Mouse (Mus musculus): ENCODE data around the gene Shisal2a.
"Not testable (repeated sequence)": the region's sequence is repeated elsewhere in the genome, so short reads cannot be mapped to it uniquely, and the experiment has no call there.

Shisal2a gene

DNA sequence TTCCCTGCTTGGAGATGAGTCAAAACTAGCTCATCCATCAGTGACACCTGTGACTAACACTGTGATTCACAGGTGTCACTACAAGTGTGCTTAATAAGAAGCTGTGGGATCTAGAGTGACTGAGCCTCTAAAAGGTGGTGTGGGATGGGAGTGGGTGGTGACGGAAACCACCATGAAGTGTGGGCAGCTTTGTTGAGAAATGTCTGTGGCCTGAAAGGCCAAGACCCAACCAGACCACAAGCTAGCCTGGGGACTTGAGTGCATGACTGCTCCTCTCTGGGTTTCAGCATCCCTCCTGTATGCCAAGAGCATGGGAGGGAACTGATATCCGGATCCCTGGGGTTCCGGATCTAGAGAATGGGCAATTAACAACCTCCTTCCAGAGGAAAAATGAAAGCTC, 11.7 kb downstream of the Shisal2a start:
- no peak for DNase-seq

DNA sequence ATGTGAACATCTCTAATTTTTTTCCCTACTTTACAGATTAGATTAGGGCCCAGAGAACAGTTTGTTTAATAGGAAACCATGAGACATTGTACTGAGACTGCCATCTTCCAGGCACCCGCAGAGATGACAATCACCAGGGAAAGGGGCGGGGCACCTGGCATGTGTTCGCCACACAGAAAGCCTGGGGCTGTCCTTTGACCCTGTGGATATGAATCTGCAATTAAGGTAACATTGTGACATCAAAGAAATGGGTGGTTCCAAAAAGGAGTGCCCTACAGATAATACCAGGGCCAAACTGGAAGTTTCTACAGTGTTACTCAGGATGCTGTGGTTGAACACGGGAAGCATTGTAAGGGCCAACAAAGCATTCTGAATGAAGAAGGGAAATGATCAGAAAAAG, 12.7 kb downstream of the Shisal2a start:
- no peak for DNase-seq

DNA sequence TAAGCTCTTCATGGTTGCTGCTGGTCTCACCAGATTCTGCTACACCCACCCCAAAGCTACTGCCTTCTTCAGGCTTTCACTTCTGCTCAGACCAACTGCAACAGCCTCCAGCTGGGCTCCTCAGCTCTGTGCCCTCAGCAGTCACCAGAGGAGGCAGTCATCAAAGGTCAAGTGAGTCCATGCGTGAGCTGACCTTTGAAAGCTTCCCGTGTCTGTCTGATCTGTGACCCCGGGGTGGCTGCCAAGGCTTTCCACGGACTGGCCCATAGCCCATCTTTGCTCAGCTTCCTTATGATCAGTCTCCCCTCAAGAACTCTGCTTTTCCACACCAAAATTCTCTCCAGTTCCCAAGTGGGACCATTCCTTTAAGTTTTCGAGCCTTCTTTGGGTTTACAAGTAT, 13.9 kb downstream of the Shisal2a start:
- DNase-seq: no peak

GRCm38 (mm10) chr4:108364111-108364476, 19.1 kb downstream of the Shisal2a start:
- no peak for DNase-seq

- no peak for DNase-seq
Measured at GRCm38 (mm10) chr4:108363355-108364110, 19.6 kb downstream of the Shisal2a start.

DNA sequence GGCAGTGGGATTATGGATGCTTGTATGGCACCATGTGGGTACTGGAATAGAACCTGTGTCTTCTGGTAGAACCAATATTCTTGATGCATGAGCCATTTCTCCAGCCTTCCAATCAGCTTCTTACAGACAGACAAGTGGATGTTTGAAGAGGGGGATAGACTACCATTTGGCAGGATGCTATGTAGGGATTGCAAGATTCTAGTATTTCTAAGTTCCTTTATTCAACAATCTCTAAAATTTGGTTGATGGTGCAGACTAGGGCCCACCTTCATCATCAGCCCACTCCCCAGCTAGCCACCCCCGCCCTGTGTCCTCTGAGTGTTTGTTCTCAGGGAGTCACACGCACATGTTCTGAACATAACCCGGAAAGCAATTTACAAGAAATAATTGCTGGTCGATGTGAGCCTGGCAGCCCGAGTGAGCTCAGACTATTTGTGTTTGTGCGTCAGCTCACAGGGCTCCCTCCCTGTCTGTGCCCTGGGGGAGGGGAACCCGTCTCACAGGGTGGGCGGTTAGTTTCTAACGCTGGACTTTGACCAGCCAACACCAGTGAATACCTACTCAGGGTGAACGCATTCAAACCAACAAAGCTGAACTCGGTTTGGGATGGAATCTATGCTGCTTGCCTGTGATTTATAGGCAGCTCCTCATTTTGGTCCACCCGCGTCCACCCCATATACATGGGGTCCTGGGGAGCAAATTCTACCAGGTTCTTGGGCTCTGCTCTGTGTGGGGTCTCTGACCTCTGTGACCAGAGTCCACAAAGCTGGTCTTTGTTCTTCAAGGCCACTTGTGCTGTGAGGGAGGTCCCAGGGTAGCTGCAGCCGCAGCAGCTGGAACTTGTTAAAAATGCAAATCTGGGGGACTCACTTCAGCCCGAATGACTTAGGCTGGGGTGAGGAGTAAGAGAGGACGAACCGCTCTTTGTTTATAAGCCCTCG, 20.6 kb downstream of the Shisal2a start:
- DNase-seq: no peak

GRCm38 (mm10) chr4:108360136-108361055, 22.8 kb downstream of the Shisal2a start:
- no peak for DNase-seq

DNA sequence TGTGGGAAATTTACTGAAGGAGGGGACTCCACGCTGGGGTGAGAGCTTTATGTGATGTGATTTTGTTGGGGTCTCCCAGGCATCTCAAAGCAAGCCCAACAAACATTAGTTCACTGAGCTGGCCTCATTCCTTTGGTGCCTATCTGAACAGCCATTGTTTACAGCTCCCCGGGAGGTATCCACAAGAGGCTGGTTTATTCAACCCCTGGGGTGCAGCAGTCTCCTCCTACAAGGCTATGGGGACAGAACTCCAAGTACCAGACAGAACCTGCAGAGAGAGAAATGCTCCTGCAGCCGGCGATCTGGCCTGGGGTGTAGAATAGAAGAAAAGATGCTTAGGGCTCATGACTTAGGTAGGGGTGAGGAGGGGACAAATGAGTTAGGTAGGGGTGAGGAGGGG, 24.7 kb downstream of the Shisal2a start:
- DNase-seq: no peak

DNA sequence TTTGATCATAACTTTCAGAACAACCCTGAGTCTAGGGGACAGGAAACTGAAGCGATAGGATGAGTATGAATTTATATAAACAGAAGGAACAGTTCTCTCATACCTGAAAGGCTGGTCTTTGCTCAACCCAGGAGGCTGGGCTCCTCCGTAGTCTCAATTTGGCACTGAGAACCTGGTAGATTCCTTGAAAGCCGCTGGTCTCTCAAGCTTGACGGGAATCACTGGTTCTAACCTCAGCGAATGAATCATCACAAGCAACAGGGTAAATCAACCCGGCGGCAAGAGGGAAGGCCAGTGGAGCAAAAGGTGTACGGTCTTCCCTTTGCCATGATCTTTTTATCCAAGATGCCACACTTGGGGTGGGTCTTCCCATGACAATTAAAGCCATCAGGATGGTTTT, 25.7 kb downstream of the Shisal2a start:
- no peak for DNase-seq

GRCm38 (mm10) chr4:108353591-108353990, 29.6 kb downstream of the Shisal2a start:
- DNase-seq: not testable (repeated sequence)

DNA sequence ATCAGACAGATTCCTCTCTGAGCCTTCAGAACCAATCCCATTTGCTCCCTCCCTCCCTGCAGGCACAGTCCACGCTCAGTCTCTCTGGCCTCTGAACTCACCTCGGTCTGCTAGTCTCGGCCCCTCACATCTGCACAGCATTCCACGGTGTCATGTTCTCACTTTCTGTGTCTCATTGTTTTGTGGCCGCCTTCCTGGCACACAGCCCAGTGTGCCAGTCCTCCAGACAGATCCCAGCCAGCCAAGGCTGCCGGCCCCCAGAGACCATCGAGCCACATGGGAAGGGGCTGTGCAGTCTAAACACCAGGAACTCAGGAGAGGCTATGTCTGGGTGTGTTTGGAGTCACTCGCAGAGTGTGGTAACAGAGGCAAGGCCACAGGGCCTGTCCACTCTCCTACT, 32.3 kb downstream of the Shisal2a start:
- no peak for DNase-seq

- no peak for DNase-seq
Measured at GRCm38 (mm10) chr4:108349836-108350547, 33.2 kb downstream of the Shisal2a start.

- DNase-seq: no peak
Measured at GRCm38 (mm10) chr4:108349064-108349463, 34.1 kb downstream of the Shisal2a start.

GRCm38 (mm10) chr4:108348256-108348875, 34.8 kb downstream of the Shisal2a start:
- DNase-seq: no peak

GRCm38 (mm10) chr4:108347111-108347510, 36.0 kb downstream of the Shisal2a start:
- DNase-seq: no peak

DNA sequence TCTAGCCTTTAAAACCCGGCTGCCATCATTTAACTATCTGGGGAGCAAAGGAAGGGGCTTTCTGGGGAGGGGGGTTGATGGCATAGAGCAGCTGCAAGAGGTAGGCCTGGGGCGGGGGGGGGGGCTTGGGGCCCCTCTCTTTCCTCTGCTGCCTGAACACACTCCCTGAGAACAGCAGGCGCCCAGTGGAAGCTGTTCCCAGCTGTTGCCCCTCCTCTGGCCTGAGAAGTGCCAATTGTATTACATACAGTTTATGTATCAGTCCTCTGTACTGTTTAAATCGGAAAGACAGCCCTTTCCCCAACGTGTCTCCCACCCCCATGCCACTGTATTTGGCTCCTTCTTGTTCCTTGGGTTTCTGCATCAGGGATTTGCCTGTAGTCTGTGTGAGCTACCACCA, 37.3 kb downstream of the Shisal2a start:
- DNase-seq: no peak

- DNase-seq: no peak
Measured at GRCm38 (mm10) chr4:108344631-108345083, 38.5 kb downstream of the Shisal2a start.

GRCm38 (mm10) chr4:108339277-108339690, 43.9 kb downstream of the Shisal2a start:
- peak; percentile 58 for DNase-seq

DNA sequence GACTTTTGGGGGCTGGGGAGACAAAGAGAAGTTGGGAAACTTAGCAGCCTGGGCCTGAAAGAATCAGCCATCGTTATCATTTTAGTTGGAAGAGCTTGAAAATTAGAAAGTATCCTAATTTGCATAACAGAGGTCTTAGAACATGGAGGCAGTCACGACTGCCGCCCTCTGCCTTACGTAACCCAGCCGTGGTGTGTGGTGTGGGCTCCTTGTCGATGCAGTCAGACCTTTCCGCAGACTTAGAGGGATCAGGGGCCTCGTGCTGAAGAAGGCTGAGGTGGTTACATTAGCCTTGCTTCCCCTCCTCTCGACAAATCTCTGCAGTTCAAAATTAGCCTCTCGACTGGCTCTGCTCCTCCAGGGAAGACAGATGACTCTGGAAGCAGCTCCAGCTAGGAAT, 44.3 kb downstream of the Shisal2a start:
- DNase-seq: peak; percentile 21

GRCm38 (mm10) chr4:108338321-108338733, 44.8 kb downstream of the Shisal2a start:
- peak; percentile 65 for DNase-seq

- no peak for DNase-seq
Measured at GRCm38 (mm10) chr4:108337817-108338216, 45.3 kb downstream of the Shisal2a start.

DNA sequence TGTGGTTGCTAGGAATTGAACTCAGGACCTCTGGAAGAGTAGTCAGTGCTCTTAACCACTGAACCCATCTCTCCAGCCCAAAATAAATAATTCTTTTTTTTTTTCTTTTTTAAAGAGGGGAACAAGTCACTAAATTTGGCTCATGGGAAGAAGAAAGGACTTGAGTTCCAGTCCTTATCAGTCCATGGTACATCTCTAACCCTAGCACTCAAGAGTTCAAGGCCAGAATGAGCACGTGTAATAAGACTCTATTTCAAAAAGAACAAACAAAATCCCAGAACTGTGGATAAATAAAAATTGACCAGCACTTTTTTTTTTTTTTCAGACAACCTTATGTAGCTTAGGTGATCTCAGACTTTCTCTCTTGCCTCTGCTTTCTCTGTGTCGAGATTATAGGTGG, 46.4 kb downstream of the Shisal2a start:
- DNase-seq: no peak

Data from cerebellum, adult 11-12 months (tissue).